Mouse (Mus musculus): ENCODE data around the gene Nelfcd. TPM values are rescaled to one million over a fixed set of nuclear protein-coding genes. Genes with fewer than 3 reads are reported as not detected.
A peak's percentile ranks its signal among the peaks of the same experiment; 100 is the strongest.

The Nelfcd gene
- polyA plus RNA-seq (2014; fragmentation: Nextera tagmentation; extraction: Ambion mirVana) = 107 and 121 TPM in 2 replicates

GRCm38 (mm10) chr2:174415731-174416310 is at the start of gene Nelfcd:
Gene Nelfcd (plus strand): TSS chr2:174415804.
- Histone ChIP-seq H3K4me2 (ENCODE audit: low read length) (peak within 1 kb of the TSS; percentile 86), H3K9me3 (ENCODE audit: control insufficient read depth, low read length) (no peaks in the 10 kb centered on the region), H3K36me3 (ENCODE audit: control insufficient read depth, insufficient read depth, low read length) (peaks cover 6% of the 10 kb centered on the region; the same call in 1 of the 2 replicates), H3K9ac (replicated peaks; ENCODE audit: low read length) (peak within 1 kb of the TSS; percentile 78), H3K4me1 (ENCODE audit: control insufficient read depth, insufficient read depth, low read length) (peaks cover 11% of the 10 kb centered on the region), H3K4me3 (replicated peaks; ENCODE audit: low read depth, low read length) (peak within 1 kb of the TSS; percentile 90), H3K27me3 (ENCODE audit: control insufficient read depth, insufficient read depth, low read length) (no peaks in the 10 kb centered on the region), H3K27ac (replicated peaks; ENCODE audit: low read depth, low read length) (no peak within 1 kb of the TSS)
- DNase-seq = peak; percentile 98
- ATAC-seq (ENCODE audit: low FRiP score, low TSS enrichment) = peak; percentile 91
- under 1% methylated on average over 40 of the region's 40 CpGs for WGBS

- WGBS = 87% methylated on average over 10 of the region's 10 CpGs
- Histone ChIP-seq H3K4me3 (replicated peaks; ENCODE audit: low read depth, low read length) (no peak overlapping the region), H3K27ac (replicated peaks; ENCODE audit: low read depth, low read length) (no peak overlapping the region), H3K9ac (replicated peaks; ENCODE audit: low read length) (no peak overlapping the region), H3K36me3 (ENCODE audit: control insufficient read depth, insufficient read depth, low read length) (no peaks in the 10 kb centered on the region), H3K4me2 (ENCODE audit: low read length) (no peak overlapping the region), H3K4me1 (ENCODE audit: control insufficient read depth, insufficient read depth, low read length) (no peaks in the 10 kb centered on the region), H3K27me3 (ENCODE audit: control insufficient read depth, insufficient read depth, low read length) (no peaks in the 10 kb centered on the region), H3K9me3 (ENCODE audit: control insufficient read depth, low read length) (no peaks in the 10 kb centered on the region)
- no peak for DNase-seq
- ATAC-seq (ENCODE audit: low FRiP score, low TSS enrichment) = no peak
Observed at GRCm38 (mm10) chr2:174366571-174366970, 49.0 kb upstream of the Nelfcd start.

- DNase-seq (no peak), ATAC-seq (ENCODE audit: low FRiP score, low TSS enrichment) (no peak)
- no peaks in the 10 kb centered on the region for H3K27me3 ChIP-seq (ENCODE audit: control insufficient read depth, insufficient read depth, low read length)
- H3K4me1 ChIP-seq (ENCODE audit: control insufficient read depth, insufficient read depth, low read length) = no peaks in the 10 kb centered on the region
- H3K4me2 ChIP-seq (ENCODE audit: low read length) = no peak overlapping the region
- no peaks in the 10 kb centered on the region for H3K9me3 ChIP-seq (ENCODE audit: control insufficient read depth, low read length)
- 93% methylated on average over 9 of the region's 9 CpGs for WGBS
- no peak overlapping the region for H3K27ac ChIP-seq (replicated peaks; ENCODE audit: low read depth, low read length)
- H3K9ac ChIP-seq (replicated peaks; ENCODE audit: low read length) = no peak overlapping the region
- no peak overlapping the region for H3K4me3 ChIP-seq (replicated peaks; ENCODE audit: low read depth, low read length)
- no peaks in the 10 kb centered on the region for H3K36me3 ChIP-seq (ENCODE audit: control insufficient read depth, insufficient read depth, low read length)
Observed at GRCm38 (mm10) chr2:174381021-174381420, 34.6 kb upstream of the Nelfcd start.

GRCm38 (mm10) chr2:174391936-174392335 is 23.7 kb upstream of the Nelfcd start:
- Histone ChIP-seq H3K4me1 (ENCODE audit: control insufficient read depth, insufficient read depth, low read length) (no peaks in the 10 kb centered on the region), H3K27ac (replicated peaks; ENCODE audit: low read depth, low read length) (no peak overlapping the region), H3K36me3 (ENCODE audit: control insufficient read depth, insufficient read depth, low read length) (no peaks in the 10 kb centered on the region), H3K27me3 (ENCODE audit: control insufficient read depth, insufficient read depth, low read length) (no peaks in the 10 kb centered on the region), H3K9me3 (ENCODE audit: control insufficient read depth, low read length) (no peaks in the 10 kb centered on the region; the same call in 1 of the 2 replicates), H3K4me3 (replicated peaks; ENCODE audit: low read depth, low read length) (no peak overlapping the region), H3K4me2 (ENCODE audit: low read length) (no peak overlapping the region), H3K9ac (replicated peaks; ENCODE audit: low read length) (no peak overlapping the region)
- ATAC-seq (ENCODE audit: low FRiP score, low TSS enrichment) (no peak), DNase-seq (no peak)
- 92% methylated on average over 3 of the region's 3 CpGs for WGBS

- Histone ChIP-seq H3K27me3 (ENCODE audit: control insufficient read depth, insufficient read depth, low read length) (no peaks in the 10 kb centered on the region), H3K9me3 (ENCODE audit: control insufficient read depth, low read length) (no peaks in the 10 kb centered on the region; the same call in 1 of the 2 replicates), H3K36me3 (ENCODE audit: control insufficient read depth, insufficient read depth, low read length) (no peaks in the 10 kb centered on the region), H3K4me2 (ENCODE audit: low read length) (no peak overlapping the region), H3K9ac (replicated peaks; ENCODE audit: low read length) (no peak overlapping the region), H3K4me1 (ENCODE audit: control insufficient read depth, insufficient read depth, low read length) (no peaks in the 10 kb centered on the region), H3K27ac (replicated peaks; ENCODE audit: low read depth, low read length) (no peak overlapping the region), H3K4me3 (replicated peaks; ENCODE audit: low read depth, low read length) (no peak overlapping the region)
- 43% methylated on average over 9 of the region's 9 CpGs for WGBS
- peak; percentile 35 for DNase-seq
- ATAC-seq (ENCODE audit: low FRiP score, low TSS enrichment) = no peak
Observed at GRCm38 (mm10) chr2:174392554-174392953, 23.1 kb upstream of the Nelfcd start.

- ATAC-seq (ENCODE audit: low FRiP score, low TSS enrichment) = no peak
- DNase-seq = no peak
- WGBS = 87% methylated on average over 5 of the region's 5 CpGs
Observed at GRCm38 (mm10) chr2:174393383-174393782, 22.2 kb upstream of the Nelfcd start.

GRCm38 (mm10) chr2:174396643-174397042 is 19.0 kb upstream of the Nelfcd start:
- H3K4me2 ChIP-seq (ENCODE audit: low read length) = no peak overlapping the region
- ATAC-seq (ENCODE audit: low FRiP score, low TSS enrichment) (no peak), DNase-seq (no peak)
- no peaks in the 10 kb centered on the region for H3K4me1 ChIP-seq (ENCODE audit: control insufficient read depth, insufficient read depth, low read length)
- no peaks in the 10 kb centered on the region for H3K9me3 ChIP-seq (ENCODE audit: control insufficient read depth, low read length)
- no peaks in the 10 kb centered on the region for H3K36me3 ChIP-seq (ENCODE audit: control insufficient read depth, insufficient read depth, low read length)
- WGBS = 86% methylated on average over 10 of the region's 10 CpGs
- H3K27me3 ChIP-seq (ENCODE audit: control insufficient read depth, insufficient read depth, low read length) = no peaks in the 10 kb centered on the region
- H3K4me3 ChIP-seq (replicated peaks; ENCODE audit: low read depth, low read length) = no peak overlapping the region
- H3K9ac ChIP-seq (replicated peaks; ENCODE audit: low read length) = no peak overlapping the region
- H3K27ac ChIP-seq (replicated peaks; ENCODE audit: low read depth, low read length) = no peak overlapping the region

More at GRCm38 (mm10) chr2:174393383-174393782, 22.2 kb upstream of the Nelfcd start:
- no peak overlapping the region for H3K27ac ChIP-seq (replicated peaks; ENCODE audit: low read depth, low read length)
- no peak overlapping the region for H3K9ac ChIP-seq (replicated peaks; ENCODE audit: low read length)
- H3K9me3 ChIP-seq (ENCODE audit: control insufficient read depth, low read length) = no peaks in the 10 kb centered on the region; the same call in 1 of the 2 replicates
- no peaks in the 10 kb centered on the region for H3K36me3 ChIP-seq (ENCODE audit: control insufficient read depth, insufficient read depth, low read length)
- H3K4me1 ChIP-seq (ENCODE audit: control insufficient read depth, insufficient read depth, low read length) = no peaks in the 10 kb centered on the region
- H3K4me3 ChIP-seq (replicated peaks; ENCODE audit: low read depth, low read length) = no peak overlapping the region
- no peaks in the 10 kb centered on the region for H3K27me3 ChIP-seq (ENCODE audit: control insufficient read depth, insufficient read depth, low read length)
- H3K4me2 ChIP-seq (ENCODE audit: low read length) = no peak overlapping the region

GRCm38 (mm10) chr2:174397065-174397464 is 18.5 kb upstream of the Nelfcd start:
- 97% methylated on average over 1 of the region's 1 CpGs for WGBS

GRCm38 (mm10) chr2:174397881-174398280 is 17.7 kb upstream of the Nelfcd start:
- Histone ChIP-seq H3K4me2 (ENCODE audit: low read length) (no peak overlapping the region), H3K4me1 (ENCODE audit: control insufficient read depth, insufficient read depth, low read length) (no peaks in the 10 kb centered on the region), H3K27me3 (ENCODE audit: control insufficient read depth, insufficient read depth, low read length) (no peaks in the 10 kb centered on the region), H3K4me3 (replicated peaks; ENCODE audit: low read depth, low read length) (no peak overlapping the region), H3K9me3 (ENCODE audit: control insufficient read depth, low read length) (no peaks in the 10 kb centered on the region), H3K9ac (replicated peaks; ENCODE audit: low read length) (no peak overlapping the region), H3K27ac (replicated peaks; ENCODE audit: low read depth, low read length) (no peak overlapping the region), H3K36me3 (ENCODE audit: control insufficient read depth, insufficient read depth, low read length) (no peaks in the 10 kb centered on the region)
- WGBS = 92% methylated on average over 6 of the region's 6 CpGs
- no peak for DNase-seq
- no peak for ATAC-seq (ENCODE audit: low FRiP score, low TSS enrichment)

More at GRCm38 (mm10) chr2:174397065-174397464, 18.5 kb upstream of the Nelfcd start:
- H3K9ac ChIP-seq (replicated peaks; ENCODE audit: low read length) = no peak overlapping the region
- H3K4me1 ChIP-seq (ENCODE audit: control insufficient read depth, insufficient read depth, low read length) = no peaks in the 10 kb centered on the region
- H3K27me3 ChIP-seq (ENCODE audit: control insufficient read depth, insufficient read depth, low read length) = no peaks in the 10 kb centered on the region
- H3K4me2 ChIP-seq (ENCODE audit: low read length) = no peak overlapping the region
- H3K4me3 ChIP-seq (replicated peaks; ENCODE audit: low read depth, low read length) = no peak overlapping the region
- no peaks in the 10 kb centered on the region for H3K36me3 ChIP-seq (ENCODE audit: control insufficient read depth, insufficient read depth, low read length)
- DNase-seq = no peak
- H3K9me3 ChIP-seq (ENCODE audit: control insufficient read depth, low read length) = no peaks in the 10 kb centered on the region
- H3K27ac ChIP-seq (replicated peaks; ENCODE audit: low read depth, low read length) = no peak overlapping the region
- ATAC-seq (ENCODE audit: low FRiP score, low TSS enrichment) = no peak
